Mouse (Mus musculus): ENCODE measurements around the gene Usp7.

- TF ChIP-seq CTCF (IDR thresholded peaks at IDR 0.05; ENCODE audit: insufficient read depth, low read length), result no peak
- no peak for TF ChIP-seq POLR2A (IDR thresholded peaks at IDR 0.05; ENCODE audit: borderline replicate concordance, extremely low read depth, low read depth, low read length)
Measured at GRCm38 (mm10) chr16:8840557-8840956, 48.4 kb upstream of the Usp7 start.

Measured in lung, adult 2 months (tissue).